Mouse (Mus musculus) heart, postnatal 0 days (tissue): ENCODE results near the gene Mlxipl.

Experiments
- CTCF ChIP-seq: IDR thresholded peaks from 2 replicates; pipeline ENCODE4 v1.5.1; 2016; ENCODE audit warnings: antibody characterized with exemption, control low read depth, low read depth
- EP300 ChIP-seq: IDR thresholded peaks from 2 replicates; pipeline ENCODE4 v1.6.1; 2016; ENCODE audit warnings: antibody characterized with exemption, low read depth

GRCm38 (mm10) chr5:135086871-135087270 is 2.8 kb upstream of the Mlxipl start:
- TF ChIP-seq CTCF (no peak), EP300 (no peak)
